Mouse (Mus musculus) small intestine, adult 2 months (tissue): ENCODE measurements at regions not wholly inside any gene's neighbourhood (a gene's known extent, or its start where the extent isn't known, plus 50 kb on each side); places are given as distances from the start of the nearest gene placed in this dataset.

Experiments used
- H3K27ac ChIP-seq: fragments of 200-500 bp; 2 replicates; pipeline ENCODE4 v1.5.1; 2012; ENCODE audit warnings: low read depth, low read length, control low read depth, inconsistent platforms; ENCODE audit not compliant: insufficient read depth
- H3K27me3 ChIP-seq: fragments of 200-500 bp; 2 replicates; pipeline ENCODE4 v1.6.1; 2012; ENCODE audit warnings: mild to moderate bottlenecking, moderate library complexity, low read length, inconsistent platforms; ENCODE audit not compliant: control insufficient read depth, insufficient read depth
- H3K36me3 ChIP-seq: fragments of 200-500 bp; 2 replicates; pipeline ENCODE4 v1.6.1; 2012; ENCODE audit warnings: mild to moderate bottlenecking, low read length, control low read depth, inconsistent platforms; ENCODE audit not compliant: control insufficient read depth, insufficient read depth
- H3K4me1 ChIP-seq: fragments of 200-500 bp; 2 replicates; pipeline ENCODE4 v1.6.1; 2012; ENCODE audit warnings: low read length, inconsistent platforms, mixed read lengths; ENCODE audit not compliant: control insufficient read depth, insufficient read depth, insufficient read length
- H3K4me3 ChIP-seq: fragments of 200-500 bp; 2 replicates; pipeline ENCODE4 v1.5.1; 2012; ENCODE audit warnings: low read depth, mild to moderate bottlenecking, control low read depth, inconsistent platforms, low read length, moderate library complexity
- CTCF ChIP-seq: fragments of 200-500 bp; IDR thresholded peaks from 2 replicates; pipeline ENCODE4 v1.5.1; 2012; ENCODE audit warnings: low read depth, mild to moderate bottlenecking, control low read depth, inconsistent platforms, low read length, moderate library complexity, mixed read lengths; ENCODE audit not compliant: insufficient replicate concordance, insufficient read length; ENCODE audit errors: extremely low read depth
- POLR2A ChIP-seq: fragments of 200-500 bp; IDR thresholded peaks from 2 replicates; pipeline ENCODE4 v1.6.1; 2012; ENCODE audit warnings: low read depth, mild to moderate bottlenecking, control low read depth, inconsistent platforms, low read length, moderate library complexity
- WGBS: fragments of 180-500 bp; shearing (Covaris S2); methylation state at CpG from one replicate; pipeline ENCODE4 v1.1.7; 2018; 5-methylcytosine and 5-hydroxymethylcytosine counted together

DNA sequence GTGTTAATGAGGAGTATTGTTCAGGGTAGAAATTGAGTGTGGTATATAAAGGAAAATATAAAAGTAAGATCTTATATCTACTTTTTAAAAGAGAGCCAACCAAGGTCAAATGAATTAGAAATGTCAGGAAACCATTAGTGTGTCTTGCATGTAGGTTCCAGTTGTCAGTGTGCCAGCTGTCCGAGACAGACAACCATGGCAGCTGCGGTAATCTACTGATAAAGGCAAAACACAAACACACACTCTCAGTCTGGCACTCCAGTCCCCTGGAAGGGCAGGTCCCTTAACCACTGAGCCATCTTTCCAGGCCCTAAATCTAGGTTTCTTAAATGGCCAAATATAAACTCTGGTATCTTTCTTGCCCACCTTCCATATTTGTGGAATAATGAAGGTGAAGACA, 294.6 kb downstream of the Slc30a10 start:
- TF ChIP-seq CTCF (no peak), POLR2A (no peak)
- 23% methylated on average over 2 of the region's 2 CpGs for WGBS
- Histone ChIP-seq H3K27me3 (no peaks in the 10 kb centered on the region), H3K4me1 (no peaks in the 10 kb centered on the region), H3K4me3 (no peak overlapping the region), H3K36me3 (no peaks in the 10 kb centered on the region), H3K27ac (no peak overlapping the region)

GRCm38 (mm10) chr1:185754486-185755290, 300.0 kb downstream of the Slc30a10 start:
- H3K4me1 ChIP-seq = no peaks in the 10 kb centered on the region
- H3K27me3 ChIP-seq = no peaks in the 10 kb centered on the region
- H3K27ac ChIP-seq = no peak overlapping the region
- no peaks in the 10 kb centered on the region for H3K36me3 ChIP-seq
- WGBS = 76% methylated on average over 13 of the region's 13 CpGs
- no peak for TF ChIP-seq POLR2A
- TF ChIP-seq CTCF = no peak
- no peak overlapping the region for H3K4me3 ChIP-seq

GRCm38 (mm10) chr1:185757376-185757775, 302.7 kb downstream of the Slc30a10 start:
- Histone ChIP-seq H3K27ac (no peak overlapping the region), H3K4me3 (no peak overlapping the region), H3K36me3 (no peaks in the 10 kb centered on the region), H3K4me1 (no peaks in the 10 kb centered on the region), H3K27me3 (no peaks in the 10 kb centered on the region)
- WGBS = 74% methylated on average over 2 of the region's 2 CpGs
- TF ChIP-seq POLR2A (no peak), CTCF (no peak)

DNA sequence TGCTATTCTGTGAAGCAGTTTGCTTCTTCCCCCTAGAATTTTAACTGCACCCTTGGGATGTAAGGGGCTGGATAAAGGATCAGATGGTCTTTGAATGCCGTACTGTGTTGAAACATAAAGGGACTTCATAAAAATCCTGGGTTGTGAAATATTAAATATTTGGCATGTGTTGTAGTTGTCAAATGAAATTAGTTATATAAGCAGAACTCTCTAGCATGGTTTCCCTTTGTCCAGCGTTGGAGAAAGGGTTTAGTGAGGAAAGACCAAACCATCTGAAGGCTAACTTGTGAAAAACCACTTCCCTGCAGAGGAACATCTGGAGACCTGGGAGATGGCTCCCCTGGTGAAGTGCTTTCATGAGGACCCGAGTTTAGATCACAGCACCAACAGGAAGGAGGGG, 319.6 kb downstream of the Slc30a10 start:
- H3K4me3 ChIP-seq = no peak overlapping the region
- no peak overlapping the region for H3K27ac ChIP-seq
- H3K27me3 ChIP-seq = no peaks in the 10 kb centered on the region
- peaks cover 2% of the 10 kb centered on the region; the same call in 1 of the 2 replicates for H3K4me1 ChIP-seq
- WGBS = 36% methylated on average over 3 of the region's 3 CpGs
- no peak for TF ChIP-seq POLR2A
- no peak for TF ChIP-seq CTCF
- no peaks in the 10 kb centered on the region for H3K36me3 ChIP-seq

- Histone ChIP-seq H3K27me3 (no peaks in the 10 kb centered on the region), H3K4me1 (no peaks in the 10 kb centered on the region), H3K27ac (no peak overlapping the region), H3K36me3 (no peaks in the 10 kb centered on the region), H3K4me3 (no peak overlapping the region)
- TF ChIP-seq CTCF (no peak), POLR2A (no peak)
- WGBS = 69% methylated on average over 4 of the region's 4 CpGs
Measured at GRCm38 (mm10) chr1:185779604-185780003, 325.0 kb downstream of the Slc30a10 start.

DNA sequence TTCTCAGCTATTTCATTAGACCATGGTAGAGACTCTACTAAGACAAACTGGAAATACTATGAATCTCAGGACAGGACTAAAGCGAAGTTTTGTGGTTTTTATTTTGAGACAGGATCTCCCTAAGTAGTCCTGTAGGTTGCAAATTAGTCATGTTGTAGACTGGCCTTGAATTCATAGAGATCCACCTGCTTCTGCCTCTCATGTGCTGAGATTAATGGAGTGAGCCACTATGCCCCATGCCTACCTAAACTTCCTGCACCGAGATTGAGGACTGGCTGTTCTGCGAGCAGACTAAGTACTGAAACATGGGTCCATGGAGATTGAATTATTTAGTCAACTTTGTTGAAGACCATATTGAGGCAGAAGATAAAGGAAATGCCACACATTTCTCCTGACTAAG, 315.0 kb downstream of the Lyplal1 start:
- Histone ChIP-seq H3K27ac (no peak overlapping the region), H3K27me3 (no peaks in the 10 kb centered on the region), H3K36me3 (no peaks in the 10 kb centered on the region), H3K4me3 (no peak overlapping the region), H3K4me1 (no peaks in the 10 kb centered on the region)
- TF ChIP-seq POLR2A (no peak), CTCF (no peak)
- WGBS = 87% methylated on average over 3 of the region's 3 CpGs

DNA sequence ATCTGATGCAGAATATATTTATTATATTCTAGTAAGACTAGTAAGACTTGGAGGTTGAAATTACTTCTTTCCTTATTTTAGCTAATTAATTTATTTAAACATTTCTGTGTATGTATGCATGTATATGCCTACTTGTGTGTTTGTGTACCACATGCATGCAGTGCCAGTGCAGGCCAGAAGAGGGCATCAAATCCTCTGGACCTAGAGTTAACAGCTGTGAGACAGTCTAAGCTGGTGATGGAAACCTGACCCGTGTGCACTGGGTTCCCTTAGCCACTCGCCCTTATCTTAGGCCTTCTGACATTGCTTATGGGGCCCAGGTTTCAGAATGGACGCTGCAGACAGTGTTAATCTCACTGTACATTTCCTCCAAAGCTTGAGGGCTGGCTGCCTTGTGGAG, 302.2 kb downstream of the Lyplal1 start:
- Histone ChIP-seq H3K27ac (no peak overlapping the region), H3K4me1 (no peaks in the 10 kb centered on the region), H3K36me3 (no peaks in the 10 kb centered on the region), H3K4me3 (no peak overlapping the region), H3K27me3 (no peaks in the 10 kb centered on the region)
- TF ChIP-seq POLR2A = no peak
- TF ChIP-seq CTCF = no peak
- WGBS = 88% methylated on average over 3 of the region's 3 CpGs
